ENCODE assay signal across 23 mouse cellular contexts in the genomic region with DNA sequence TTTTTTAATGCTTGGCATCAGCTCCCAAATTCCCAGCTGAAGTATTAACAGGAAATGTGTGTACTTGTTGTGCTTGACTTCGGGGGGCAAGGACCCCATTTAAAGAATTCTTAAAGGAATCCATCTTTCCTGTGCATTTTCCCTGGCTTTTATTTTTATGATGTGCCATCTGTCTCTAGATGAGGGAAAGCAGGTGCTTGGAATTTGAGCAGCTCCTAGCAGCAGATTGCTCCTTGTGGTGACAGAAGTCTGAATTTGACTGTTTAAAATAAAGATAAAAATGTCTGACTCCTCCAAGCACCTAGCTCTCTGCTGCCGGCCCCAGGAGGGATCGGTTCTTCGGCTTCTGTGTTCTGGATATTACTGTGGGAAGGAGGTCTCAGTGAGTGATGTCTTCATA. TPM values are rescaled to one million over a fixed set of nuclear protein-coding genes. Genes with fewer than 3 reads are reported as not detected.
DNase-seq lines count a peak whose midpoint lies in the region; ATAC-seq and TF ChIP-seq lines count a peak whose summit lies in the region.
"Had no signal": no experiment of that assay in that cellular context is flagged by ENCODE, and none has a peak within 500 bp of the region (broad histone marks: within the 10 kb centered on the region; RNA-seq: fewer than 3 reads in every experiment).

No protein-coding gene starts in this region.

- intact Hi-C loops in left cerebral cortex, postnatal 14 days (cut with DNase I): loop anchor here (5.0 kb wide), 2 partner anchors 420 to 970 kb away; no protein-coding TSS in a partner anchor

- TF ChIP-seq POLR2A in cortical plate, adult 2 months (IDR thresholded peaks at IDR 0.05; ENCODE audit: extremely low read depth, insufficient read depth, low read length): no peak

- no peaks in the 10 kb centered on the region for H3K36me3 ChIP-seq in forebrain, embryonic 15.5 days
- no peaks in the 10 kb centered on the region for H3K36me3 ChIP-seq in forebrain, embryonic 13.5 days (ENCODE audit: poor library complexity, severe bottlenecking)
- H3K36me3 ChIP-seq: embryonic facial prominence, embryonic 12.5 days; heart, embryonic 15.5 days; midbrain, embryonic 15.5 days had no signal

- no peak for ATAC-seq in forebrain, embryonic 15.5 days (replicated peaks)
- ATAC-seq in forebrain, embryonic 13.5 days: no peak
- ATAC-seq: hindbrain, postnatal 0 days; liver, postnatal 0 days; midbrain, embryonic 15.5 days had no signal

- no peaks in the 10 kb centered on the region for H3K4me1 ChIP-seq in forebrain, embryonic 15.5 days
- no peaks in the 10 kb centered on the region for H3K4me1 ChIP-seq in forebrain, embryonic 13.5 days
- peaks cover 1% of the 10 kb centered on the region; the same call in 1 of the 2 replicates for H3K4me1 ChIP-seq in cortical plate, adult 2 months (ENCODE audit: control insufficient read depth, insufficient read depth, low read length)
- H3K4me1 ChIP-seq: embryonic facial prominence, embryonic 12.5 days; heart, embryonic 15.5 days; megakaryocyte, embryonic 14.5 days; midbrain, embryonic 15.5 days had no signal

- H3K9ac ChIP-seq in forebrain, embryonic 15.5 days (replicated peaks): no peak overlapping the region
- no peak overlapping the region for H3K9ac ChIP-seq in forebrain, embryonic 13.5 days
- H3K9ac ChIP-seq: embryonic facial prominence, embryonic 12.5 days; heart, embryonic 15.5 days; liver, postnatal 0 days; midbrain, embryonic 15.5 days had no signal

- H3K9me3 ChIP-seq in forebrain, embryonic 15.5 days: no peaks in the 10 kb centered on the region
- no peaks in the 10 kb centered on the region for H3K9me3 ChIP-seq in forebrain, embryonic 13.5 days (replicated peaks)
- H3K9me3 ChIP-seq: embryonic facial prominence, embryonic 12.5 days; heart, embryonic 15.5 days; megakaryocyte, embryonic 14.5 days; midbrain, embryonic 15.5 days had no signal

- WGBS in forebrain, embryonic 15.5 days: 73% methylated on average over 4 of the region's 4 CpGs
- 82% methylated on average over 4 of the region's 4 CpGs for WGBS in forebrain, embryonic 13.5 days

- no peaks in the 10 kb centered on the region for H3K27me3 ChIP-seq in forebrain, embryonic 15.5 days
- no peaks in the 10 kb centered on the region for H3K27me3 ChIP-seq in forebrain, embryonic 13.5 days
- H3K27me3 ChIP-seq: embryonic facial prominence, embryonic 12.5 days; midbrain, embryonic 15.5 days had no signal

- no peak overlapping the region for H3K4me2 ChIP-seq in forebrain, embryonic 15.5 days (replicated peaks)
- H3K4me2 ChIP-seq in forebrain, embryonic 13.5 days: no peak overlapping the region
- H3K4me2 ChIP-seq: embryonic facial prominence, embryonic 12.5 days; heart, embryonic 15.5 days; midbrain, embryonic 15.5 days had no signal

- peak; percentile 23 to 38 for DNase-seq in left cerebral cortex, postnatal 14 days (ENCODE audit: low spot score in 2 of 2)
- no peak for DNase-seq in left cerebral cortex, adult 8-10 months (ENCODE audit: low spot score in 2 of 2)
- DNase-seq in right cerebral cortex, postnatal 25 days: peak; percentile 23
- DNase-seq in kidney, postnatal 10 days: no peak
- DNase-seq: adrenal gland, postnatal 14 days; gastrocnemius, adult 2 months; heart, adult 18-20 months; kidney, adult 11 months; kidney, postnatal 25 days; liver; liver, postnatal 0 days; lung, postnatal 14 days had no signal

- no peak overlapping the region for H3K4me3 ChIP-seq in forebrain, embryonic 15.5 days
- no peak overlapping the region for H3K4me3 ChIP-seq in forebrain, embryonic 13.5 days
- no peak overlapping the region for H3K4me3 ChIP-seq in cortical plate, adult 2 months (ENCODE audit: insufficient read depth, low read length)
- H3K4me3 ChIP-seq: embryonic facial prominence, embryonic 12.5 days; gastrocnemius, adult 2 months; heart, embryonic 15.5 days; megakaryocyte, embryonic 14.5 days; midbrain, embryonic 15.5 days had no signal

- TF ChIP-seq CTCF in cortical plate, adult 2 months (IDR thresholded peaks at IDR 0.05; ENCODE audit: extremely low read depth, insufficient read depth, low read length): no peak

- H3K27ac ChIP-seq in forebrain, embryonic 15.5 days (replicated peaks): 0 out of 2 replicates have a peak overlapping the region, but pooled peaks have one; percentile 3
- no peak overlapping the region for H3K27ac ChIP-seq in forebrain, embryonic 13.5 days
- peak overlapping the region; percentile 80 for H3K27ac ChIP-seq in cortical plate, adult 2 months (ENCODE audit: insufficient read depth, low read length)
- H3K27ac ChIP-seq: embryonic facial prominence, embryonic 12.5 days; gastrocnemius, adult 2 months; heart, embryonic 15.5 days; hindbrain, postnatal 0 days; midbrain, embryonic 15.5 days had no signal

RNA-seq across cellular contexts. Expression of gene Dmgdh, which starts 47.7 kb away (rescaled TPM):
- polyA plus RNA-seq in forebrain, embryonic 15.5 days (2015; fragmentation: Nextera tagmentation; extraction: Ambion mirVana): 0.06 and 0.14 TPM in 2 replicates
- polyA plus RNA-seq in forebrain, embryonic 13.5 days (2015; fragmentation: Nextera tagmentation; extraction: Ambion mirVana): 0.06 and 0.10 TPM in 2 replicates
- total RNA-seq in left cerebral cortex, postnatal 14 days (2021): under 1 TPM; 0.90 to 0.93 TPM
- 1 to 10 TPM in 1 of 4 experiments, under 1 TPM in 3; 0.42 to 1.3 (median 0.51) TPM for total RNA-seq in left cerebral cortex, adult 8-10 months (2022)
- polyA plus RNA-seq in cortical plate, adult 2 months (2012; rRNA removed): 0.23 TPM in 2 replicates
- total RNA-seq: common myeloid progenitor, adult 5-6 weeks; gastrocnemius, adult 2 months; heart, adult 18-20 months; hematopoietic stem cell, adult 5-6 weeks had no signal
- polyA plus RNA-seq: C2C12 had no signal

RNA-seq across cellular contexts. Expression of gene Bhmt2, which starts 47.8 kb away (rescaled TPM):
- 0.08 TPM in 1 of 2 replicates, not detected in the other for polyA plus RNA-seq in forebrain, embryonic 15.5 days (2015; fragmentation: Nextera tagmentation; extraction: Ambion mirVana)
- 0.09 TPM in 1 of 2 replicates, not detected in the other for polyA plus RNA-seq in forebrain, embryonic 13.5 days (2015; fragmentation: Nextera tagmentation; extraction: Ambion mirVana)
- under 1 TPM; 0.38 to 0.64 TPM for total RNA-seq in left cerebral cortex, postnatal 14 days (2021)
- under 1 TPM; 0.34 to 0.57 (median 0.46) TPM for total RNA-seq in left cerebral cortex, adult 8-10 months (2022)
- polyA plus RNA-seq in cortical plate, adult 2 months (2012; rRNA removed): 0.75 and 1.1 TPM in 2 replicates
- total RNA-seq: common myeloid progenitor, adult 5-6 weeks; gastrocnemius, adult 2 months; heart, adult 18-20 months; hematopoietic stem cell, adult 5-6 weeks; hindbrain, postnatal 0 days had no signal
- polyA plus RNA-seq: C2C12; embryonic facial prominence, embryonic 12.5 days; heart, embryonic 15.5 days had no signal

RNA-seq across cellular contexts. Expression of gene Arsb, which starts 49.5 kb away (rescaled TPM):
- polyA plus RNA-seq in forebrain, embryonic 15.5 days (2015; fragmentation: Nextera tagmentation; extraction: Ambion mirVana): 8.1 and 8.2 TPM in 2 replicates
- polyA plus RNA-seq in forebrain, embryonic 13.5 days (2015; fragmentation: Nextera tagmentation; extraction: Ambion mirVana): 4.6 and 6.1 TPM in 2 replicates
- 100 to 1,000 TPM in 1 of 2 experiments, 10 to 100 TPM in 1; 100.0 to 100 TPM for total RNA-seq in left cerebral cortex, postnatal 14 days (2021)
- total RNA-seq in left cerebral cortex, adult 8-10 months (2022): 10 to 100 TPM; 74.9 to 85.3 (median 78.2) TPM
- 86.9 and 87.6 TPM in 2 replicates for polyA plus RNA-seq in cortical plate, adult 2 months (2012; rRNA removed)

Comparison
In these comparisons a context has a peak if more than half of its experiments do, and no peak if none do; other contexts are left out.
1. DNase-seq: peak in left cerebral cortex, postnatal 14 days (2 of 2) and right cerebral cortex, postnatal 25 days (single experiment); none in left cerebral cortex, adult 8-10 months (0 of 2) and kidney, postnatal 10 days (single experiment).